ENCODE assay signal across 24 mouse cellular contexts in genomic region chr12:87057066-87057465, GRCm38 (mm10). TPM values are rescaled to one million over a fixed set of nuclear protein-coding genes. Genes with fewer than 3 reads are reported as not detected.
DNase-seq lines count a peak whose midpoint lies in the region; ATAC-seq lines count a peak whose summit lies in the region.
"Had no signal": no experiment of that assay in that cellular context is flagged by ENCODE, and none has a peak within 500 bp of the region (broad histone marks: within the 10 kb centered on the region; RNA-seq: fewer than 3 reads in every experiment).

No protein-coding gene starts in this region.

- DNase-seq in kidney, adult 18-20 months, result peak; percentile 11
- peak; percentile 15 for DNase-seq in adrenal gland, postnatal 10 days
- DNase-seq in adrenal gland, postnatal 36 days, result peak; percentile 18 to 32
- peak; percentile 48 to 58 for DNase-seq in kidney, postnatal 36 days
- DNase-seq in urinary bladder, adult 2 months (ENCODE audit: low spot score), result no peak
- DNase-seq in Muller cell, postnatal 12 days (ENCODE audit: inconsistent ontology term), result no peak
- DNase-seq: B cell, adult 2 months; cerebellum, adult 8-10 months; cerebellum, postnatal 36 days; gastrocnemius, postnatal 10 days; lung, embryonic 14.5 days had no signal

- no peaks in the 10 kb centered on the region for H3K27me3 ChIP-seq in kidney, embryonic 16.5 days (ENCODE audit: insufficient read depth, low read length)

- no peaks in the 10 kb centered on the region for H3K36me3 ChIP-seq in kidney, embryonic 16.5 days (ENCODE audit: insufficient read depth, low read length)
- H3K36me3 ChIP-seq: embryonic facial prominence, embryonic 15.5 days; G1E; hindbrain, embryonic 10.5 days; limb, embryonic 13.5 days; liver, embryonic 12.5 days; midbrain, embryonic 10.5 days had no signal

- H3K4me1 ChIP-seq in kidney, embryonic 16.5 days (ENCODE audit: insufficient read depth, low read length), result no peaks in the 10 kb centered on the region
- H3K4me1 ChIP-seq: embryonic facial prominence, embryonic 15.5 days; limb, embryonic 13.5 days; liver, embryonic 12.5 days; midbrain, embryonic 10.5 days had no signal

- no peak overlapping the region for H3K9ac ChIP-seq in kidney, embryonic 16.5 days (replicated peaks; ENCODE audit: low read length)
- H3K9ac ChIP-seq: embryonic facial prominence, embryonic 15.5 days; limb, embryonic 13.5 days; liver, embryonic 12.5 days; lung, embryonic 14.5 days had no signal

- no peak overlapping the region for H3K4me2 ChIP-seq in kidney, embryonic 16.5 days (replicated peaks; ENCODE audit: low read depth, low read length)
- H3K4me2 ChIP-seq: embryonic facial prominence, embryonic 15.5 days; heart, embryonic 11.5 days; limb, embryonic 13.5 days; liver, embryonic 12.5 days; lung, embryonic 14.5 days had no signal

- no peak for ATAC-seq in kidney, embryonic 16.5 days (ENCODE audit: low FRiP score, low TSS enrichment)
- ATAC-seq: forebrain, embryonic 14.5 days; liver, embryonic 12.5 days had no signal

- WGBS in kidney, embryonic 16.5 days, result 59% methylated on average over 17 of the region's 17 CpGs

- H3K9me3 ChIP-seq in kidney, embryonic 16.5 days (ENCODE audit: low read length), result no peaks in the 10 kb centered on the region
- H3K9me3 ChIP-seq: embryonic facial prominence, embryonic 15.5 days; G1E; hindbrain, embryonic 10.5 days; limb, embryonic 13.5 days; liver, embryonic 12.5 days; midbrain, embryonic 10.5 days had no signal

- no peak overlapping the region for H3K4me3 ChIP-seq in kidney, embryonic 16.5 days (ENCODE audit: low read length)
- H3K4me3 ChIP-seq: embryonic facial prominence, embryonic 15.5 days; hindbrain, embryonic 10.5 days; limb, embryonic 13.5 days; liver, embryonic 12.5 days; midbrain, embryonic 10.5 days had no signal

- no peak overlapping the region for H3K27ac ChIP-seq in kidney, embryonic 16.5 days (ENCODE audit: low read length)
- H3K27ac ChIP-seq: embryonic facial prominence, embryonic 15.5 days; hindbrain, embryonic 10.5 days; kidney, postnatal 0 days; limb, embryonic 13.5 days; liver, embryonic 12.5 days; midbrain, embryonic 10.5 days had no signal

RNA-seq across cellular contexts. Expression of gene Tmem63c, which starts 35.9 kb away (rescaled TPM):
- polyA plus RNA-seq in kidney, embryonic 16.5 days (2015; fragmentation: Nextera tagmentation; extraction: Ambion mirVana), result 0.04 and 0.30 TPM in 2 replicates
- total RNA-seq in adrenal gland, postnatal 10 days (2021), result 1 to 10 TPM in 1 of 2 experiments, under 1 TPM in 1; 0.93 to 1.2 TPM
- total RNA-seq in adrenal gland, postnatal 36 days (2021), result 1 to 10 TPM; 1.0 to 1.3 TPM
- 0.13 and 0.19 TPM in 2 replicates for polyA plus RNA-seq in urinary bladder, adult 2 months (2012; rRNA removed)
- total RNA-seq: G1E; granulocyte monocyte progenitor cell, adult 5-6 weeks had no signal
- polyA plus RNA-seq: G1E; heart, embryonic 11.5 days; heart, postnatal 0 days; liver, embryonic 12.5 days; lung, embryonic 14.5 days had no signal

RNA-seq across cellular contexts. Expression of gene Ngb, which starts 45.3 kb away (rescaled TPM):
- 0.35 and 0.73 TPM in 2 replicates for polyA plus RNA-seq in kidney, embryonic 16.5 days (2015; fragmentation: Nextera tagmentation; extraction: Ambion mirVana)
- 1 to 10 TPM in 1 of 2 experiments, under 1 TPM in 1; 0.87 to 2.0 TPM for total RNA-seq in adrenal gland, postnatal 10 days (2021)
- total RNA-seq in adrenal gland, postnatal 36 days (2021), result 1 to 10 TPM; 1.1 to 1.2 TPM
- 62.6 and 64.4 TPM in 2 replicates for polyA plus RNA-seq in urinary bladder, adult 2 months (2012; rRNA removed)
- total RNA-seq: CH12.LX; granulocyte monocyte progenitor cell, adult 5-6 weeks had no signal
- polyA plus RNA-seq: G1E; heart, postnatal 0 days had no signal

Comparison
In these comparisons a context has a peak if more than half of its experiments do, and no peak if none do; other contexts are left out.
1. DNase-seq: peak in kidney, adult 18-20 months (single experiment), adrenal gland, postnatal 10 days (single experiment), adrenal gland, postnatal 36 days (2 of 2) and kidney, postnatal 36 days (2 of 2); none in urinary bladder, adult 2 months (single experiment) and Muller cell, postnatal 12 days (single experiment).